Mouse (Mus musculus) G1E (cell line): ENCODE results near the gene Kcnip1.

Experiments used
- CTCF ChIP-seq: IDR thresholded peaks from 2 replicates; pipeline ENCODE4 v1.5.1; 2012; ENCODE audit warnings: low read depth, low read length, inconsistent platforms, mixed read lengths
- GATA1 ChIP-seq: IDR thresholded peaks from 2 replicates; pipeline ENCODE4 v1.6.1; 2012; ENCODE audit warnings: borderline replicate concordance, low read length, inconsistent platforms, mixed read lengths
- GATA2 ChIP-seq: IDR thresholded peaks from 2 replicates; pipeline ENCODE4 v1.6.1; 2012; ENCODE audit warnings: low read depth, low read length, inconsistent platforms, borderline replicate concordance
- POLR2AphosphoS5 ChIP-seq: IDR thresholded peaks from 2 replicates; pipeline ENCODE4 v1.6.1; 2012; ENCODE audit warnings: low read depth, low read length, inconsistent platforms; ENCODE audit not compliant: insufficient replicate concordance
- TAL1 ChIP-seq: conservative IDR thresholded peaks from 2 replicates; pipeline ENCODE4 v1.6.1; 2012; ENCODE audit warnings: low read depth, low read length, inconsistent platforms, mixed read lengths

DNA sequence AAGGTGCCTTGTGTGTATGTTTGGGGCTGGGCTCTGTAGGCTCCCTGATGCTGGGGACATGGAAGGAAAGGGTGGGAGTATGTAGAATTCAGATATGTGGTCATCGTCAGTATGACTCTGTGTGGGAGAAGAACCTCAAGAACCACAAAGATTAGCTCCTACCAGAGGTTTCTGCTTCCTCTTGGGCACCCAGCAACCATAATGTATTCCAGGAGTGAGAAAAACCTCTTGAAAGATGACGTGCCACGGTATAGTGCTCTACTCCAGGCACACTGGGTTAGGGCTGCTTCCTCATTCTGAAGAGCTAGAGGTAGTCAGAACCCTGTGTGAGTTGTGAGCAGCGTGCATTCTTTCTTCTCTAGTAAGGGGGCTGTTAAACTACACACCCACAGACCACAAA, 25.2 kb downstream of the Kcnip1 start:
- TF ChIP-seq CTCF, result no peak
- TF ChIP-seq TAL1, result no peak
- no peak for TF ChIP-seq GATA1
- TF ChIP-seq POLR2AphosphoS5, result no peak
- TF ChIP-seq GATA2, result no peak
